ENCODE assay signal across 8 mouse cellular contexts in genomic region chr17:80179959-80180358, GRCm38 (mm10). TPM values are rescaled to one million over a fixed set of nuclear protein-coding genes. Genes with fewer than 3 reads are reported as not detected.
DNase-seq lines count a peak whose midpoint lies in the region; ATAC-seq and TF ChIP-seq lines count a peak whose summit lies in the region.

No protein-coding gene starts in this region.

- no peaks in the 10 kb centered on the region for H3K36me3 ChIP-seq in hindbrain, embryonic 16.5 days (ENCODE audit: control insufficient read depth, insufficient read depth, low read length)

- H3K4me1 ChIP-seq in hindbrain, embryonic 16.5 days (ENCODE audit: control insufficient read depth, insufficient read depth, low read depth, low read length), result no peaks in the 10 kb centered on the region

- H3K4me2 ChIP-seq in hindbrain, embryonic 16.5 days (ENCODE audit: low read length), result no peak overlapping the region

- intact Hi-C loops in gastrocnemius, adult 2 months (cut with DNase I), result loop anchor here (1.0 to 5.0 kb wide), 2 partner anchors 132 to 518 kb away; no protein-coding TSS in a partner anchor

- peak; percentile 85 for TF ChIP-seq CTCF in gastrocnemius, adult 2 months (IDR thresholded peaks at IDR 0.05)

- H3K27ac ChIP-seq in gastrocnemius, adult 2 months, result no peak overlapping the region
- H3K27ac ChIP-seq in hindbrain, embryonic 16.5 days (ENCODE audit: low read depth, low read length), result no peak overlapping the region

- DNase-seq in ZHBTc4 (ENCODE audit: low read depth, low spot score), result peak; percentile 71
- peak; percentile 58 to 74 for DNase-seq in cerebellum, postnatal 4 days (ENCODE audit: low spot score in 2 of 2)
- peak; percentile 82 for DNase-seq in gastrocnemius, adult 2 months
- DNase-seq in left cerebral cortex, adult 11 months (ENCODE audit: low spot score), result peak; percentile 51
- DNase-seq in lung, postnatal 36 days, result peak; percentile 88
- DNase-seq in right cerebral cortex, adult 18-20 months, result peak; percentile 73
- peak; percentile 44 to 68 for DNase-seq in urinary bladder, postnatal 36 days (ENCODE audit: low spot score in 2 of 2)

- ATAC-seq in hindbrain, embryonic 16.5 days, result peak; percentile 90

- no peak overlapping the region for H3K4me3 ChIP-seq in gastrocnemius, adult 2 months
- no peak overlapping the region for H3K4me3 ChIP-seq in hindbrain, embryonic 16.5 days (ENCODE audit: low read length)

- H3K9ac ChIP-seq in hindbrain, embryonic 16.5 days (ENCODE audit: low read depth, low read length), result no peak overlapping the region

- no peaks in the 10 kb centered on the region for H3K27me3 ChIP-seq in hindbrain, embryonic 16.5 days (replicated peaks; ENCODE audit: control insufficient read depth, insufficient read depth, low read length)

- H3K9me3 ChIP-seq in hindbrain, embryonic 16.5 days (ENCODE audit: control insufficient read depth, low read length), result no peaks in the 10 kb centered on the region

- WGBS in hindbrain, embryonic 16.5 days, result under 1% methylated on average over 6 of the region's 6 CpGs

RNA-seq across cellular contexts. Expression of gene Srsf7, which starts 27.1 kb away (rescaled TPM):
- 10 to 100 TPM; 29.3 to 32.9 TPM for total RNA-seq in gastrocnemius, adult 2 months (2021)
- polyA plus RNA-seq in hindbrain, embryonic 16.5 days (2015; fragmentation: Nextera tagmentation; extraction: Ambion mirVana), result 356 and 367 TPM in 2 replicates

RNA-seq across cellular contexts. Expression of gene Ttc39d, which starts 27.3 kb away (rescaled TPM):
- total RNA-seq in gastrocnemius, adult 2 months (2021), result not detected
- 0.10 and 0.19 TPM in 2 replicates for polyA plus RNA-seq in hindbrain, embryonic 16.5 days (2015; fragmentation: Nextera tagmentation; extraction: Ambion mirVana)

RNA-seq across cellular contexts. Expression of gene Gemin6, which starts 44.3 kb away (rescaled TPM):
- total RNA-seq in gastrocnemius, adult 2 months (2021), result 1 to 10 TPM; 6.0 to 7.4 TPM
- polyA plus RNA-seq in hindbrain, embryonic 16.5 days (2015; fragmentation: Nextera tagmentation; extraction: Ambion mirVana), result 20.0 and 20.8 TPM in 2 replicates

RNA-seq across cellular contexts. Expression of gene Galm, which starts 52.7 kb away (rescaled TPM):
- 1 to 10 TPM; 2.3 to 2.6 TPM for total RNA-seq in gastrocnemius, adult 2 months (2021)
- 2.8 and 3.7 TPM in 2 replicates for polyA plus RNA-seq in hindbrain, embryonic 16.5 days (2015; fragmentation: Nextera tagmentation; extraction: Ambion mirVana)
